Mouse (Mus musculus) inflammation-experienced regulatory T-cells (primary cell): ENCODE results near the gene Coro6. TPM values are rescaled to one million over a fixed set of nuclear protein-coding genes. Genes with fewer than 3 reads are reported as not detected.

Source experiments
- polyA plus RNA-seq, 2 experiments: library from polyadenylated mRNA; unstranded; fragments of 100-300 nt; shearing (Covaris generic); gene quantifications; one replicate each; pipeline ENCODE4 v1.2.1; 2017

The Coro6 gene
- not detected for polyA plus RNA-seq

GRCm38 (mm10) chr11:77462283-77463100 lies at the start of gene Coro6:
Gene Coro6 (plus strand): TSS chr11:77462411.

GRCm38 (mm10) chr11:77489591-77490235 lies 27.5 kb downstream of the Coro6 start, which contains the start of gene Ankrd13b:
Gene Ankrd13b (minus strand): TSS chr11:77489678.

GRCm38 (mm10) chr11:77493512-77494343 lies 31.5 kb downstream of the Coro6 start, which contains the start of gene Git1:
Gene Git1 (plus strand): TSS chr11:77493562.

GRCm38 (mm10) chr11:77514832-77515636 lies 52.8 kb downstream of the Coro6 start, which contains the start of gene Abhd15:
Gene Abhd15 (plus strand): TSS chr11:77515121.

GRCm38 (mm10) chr11:77515637-77516552 lies 53.7 kb downstream of the Coro6 start, which contains the start of gene Trp53i13:
Gene Trp53i13 (minus strand): TSS chr11:77515980.

GRCm38 (mm10) chr11:77519043-77519442 lies 56.8 kb downstream of the Coro6 start, which contains the start of gene Gm10392:
Gene Gm10392 (minus strand): TSS chr11:77519198.

Other genes with a start within 250 kb of the Coro6 start
- gene Ssh2, start 246.1 kb upstream of the Coro6 start, polyA plus RNA-seq: 100 to 1,000 TPM; 101 to 111 TPM
- gene Ankrd13b, start 27.3 kb downstream of the Coro6 start, polyA plus RNA-seq: 1 to 10 TPM; 6.3 to 6.5 TPM
- 10 to 100 TPM; 45.6 to 59.6 TPM for gene Git1, start 31.2 kb downstream of the Coro6 start, polyA plus RNA-seq
- gene Abhd15, start 52.7 kb downstream of the Coro6 start, polyA plus RNA-seq: 1 to 10 TPM in 1 of 2 experiments, under 1 TPM in 1; 0.70 to 9.0 TPM
- gene Trp53i13, start 53.6 kb downstream of the Coro6 start, polyA plus RNA-seq: 10 to 100 TPM; 29.8 to 53.3 TPM
- gene Gm10392, start 56.8 kb downstream of the Coro6 start, polyA plus RNA-seq: 1 to 10 TPM in 1 of 2 experiments, under 1 TPM in 1; 0.34 to 2.1 TPM
- gene Taok1, start 145.4 kb downstream of the Coro6 start, polyA plus RNA-seq: 1 to 10 TPM; 7.2 to 7.5 TPM
- gene Nufip2, start 223.7 kb downstream of the Coro6 start, polyA plus RNA-seq: 10 to 100 TPM; 47.9 to 64.4 TPM